13 mouse cellular contexts compared by ENCODE assay signal in genomic region chr12:98567877-98568276, GRCm38 (mm10). TPM values are rescaled to one million over a fixed set of nuclear protein-coding genes. Genes with fewer than 3 reads are reported as not detected.
"Had no signal": no experiment of that assay in that cellular context is flagged by ENCODE, and none has a peak within 500 bp of the region (broad histone marks: within the 10 kb centered on the region; RNA-seq: fewer than 3 reads in every experiment).

No protein-coding gene starts in this region.

- H3K4me2 ChIP-seq: limb, embryonic 13.5 days; liver, embryonic 11.5 days; liver, embryonic 15.5 days; neural tube, embryonic 12.5 days had no signal

- ATAC-seq: lung, postnatal 0 days had no signal

- H3K27me3 ChIP-seq: neural tube, embryonic 12.5 days had no signal

- H3K27ac ChIP-seq: limb, embryonic 13.5 days; liver, embryonic 15.5 days; neural tube, embryonic 12.5 days; stomach, postnatal 0 days had no signal

- H3K36me3 ChIP-seq: limb, embryonic 13.5 days; liver, embryonic 15.5 days; neural tube, embryonic 12.5 days had no signal

- H3K4me3 ChIP-seq: limb, embryonic 13.5 days; liver, embryonic 15.5 days; myocyte; neural tube, embryonic 12.5 days had no signal

- DNase-seq: kidney, adult 8-10 months; kidney, postnatal 25 days; lung, adult 2 months; lung, postnatal 4 days; midbrain, embryonic 14.5 days; thymus, postnatal 4 days had no signal

- H3K4me1 ChIP-seq: limb, embryonic 13.5 days; liver, embryonic 15.5 days had no signal

- H3K9ac ChIP-seq: limb, embryonic 13.5 days; liver, embryonic 15.5 days; neural tube, embryonic 12.5 days had no signal

- H3K9me3 ChIP-seq: limb, embryonic 13.5 days; liver, embryonic 15.5 days; neural tube, embryonic 12.5 days had no signal

RNA-seq across cellular contexts. Expression of gene Kcnk10, which starts 10.2 kb away (rescaled TPM):
- polyA plus RNA-seq: myocyte had no signal
